Mouse (Mus musculus): Measurements from ENCODE around the gene Nipal4. TPM values are rescaled to one million over a fixed set of nuclear protein-coding genes. Genes with fewer than 3 reads are reported as not detected.

The Nipal4 gene
- total and polyA plus RNA-seq, 3 experiments, result not detected

- DNase-seq (ENCODE audit: low spot score) (no peak), ATAC-seq (ENCODE audit: extremely low read depth, insufficient number of reproducible peaks, low FRiP score, poor library complexity, severe bottlenecking) (no peak)
- H3K27me3 ChIP-seq (ENCODE audit: insufficient read depth, low read length), result peaks cover 6% of the 10 kb centered on the region; the same call in 1 of the 2 replicates
- TF ChIP-seq TAL1 (conservative IDR thresholded peaks at IDR 0.05; ENCODE audit: low read depth, low read length) (no peak), GATA2 (IDR thresholded peaks at IDR 0.05; ENCODE audit: borderline replicate concordance, low read depth, low read length) (no peak), CTCF (IDR thresholded peaks at IDR 0.05; ENCODE audit: low read depth, low read length) (no peak), POLR2AphosphoS5 (IDR thresholded peaks at IDR 0.05; ENCODE audit: insufficient replicate concordance, low read depth, low read length) (no peak), GATA1 (IDR thresholded peaks at IDR 0.05; ENCODE audit: borderline replicate concordance, low read length) (no peak)
- no peaks in the 10 kb centered on the region for H3K36me3 ChIP-seq (replicated peaks)
- no peaks in the 10 kb centered on the region for H3K4me1 ChIP-seq (ENCODE audit: insufficient read depth, low read depth, low read length)
- H3K4me3 ChIP-seq (ENCODE audit: low read depth, low read length), result no peak overlapping the region
- H3K9me3 ChIP-seq (replicated peaks), result no peaks in the 10 kb centered on the region
Measured at GRCm38 (mm10) chr11:46123328-46123866, 42.9 kb downstream of the Nipal4 start.

- Histone ChIP-seq H3K4me1 (ENCODE audit: insufficient read depth, low read depth, low read length) (no peaks in the 10 kb centered on the region), H3K36me3 (replicated peaks) (no peaks in the 10 kb centered on the region), H3K9me3 (replicated peaks) (no peaks in the 10 kb centered on the region), H3K4me3 (ENCODE audit: low read depth, low read length) (no peak overlapping the region), H3K27me3 (ENCODE audit: insufficient read depth, low read length) (peaks cover 6% of the 10 kb centered on the region; the same call in 1 of the 2 replicates)
- TF ChIP-seq TAL1 (conservative IDR thresholded peaks at IDR 0.05; ENCODE audit: low read depth, low read length) (no peak), GATA2 (IDR thresholded peaks at IDR 0.05; ENCODE audit: borderline replicate concordance, low read depth, low read length) (no peak), GATA1 (IDR thresholded peaks at IDR 0.05; ENCODE audit: borderline replicate concordance, low read length) (no peak), CTCF (IDR thresholded peaks at IDR 0.05; ENCODE audit: low read depth, low read length) (no peak), POLR2AphosphoS5 (IDR thresholded peaks at IDR 0.05; ENCODE audit: insufficient replicate concordance, low read depth, low read length) (no peak)
- ATAC-seq (ENCODE audit: extremely low read depth, insufficient number of reproducible peaks, low FRiP score, poor library complexity, severe bottlenecking), result no peak
- no peak for DNase-seq (ENCODE audit: low spot score)
Measured at GRCm38 (mm10) chr11:46122875-46123274, 43.4 kb downstream of the Nipal4 start.

GRCm38 (mm10) chr11:46121666-46122065 lies 44.6 kb downstream of the Nipal4 start:
- H3K27me3 ChIP-seq (ENCODE audit: insufficient read depth, low read length), result peaks cover 6% of the 10 kb centered on the region; the same call in 1 of the 2 replicates
- ATAC-seq (ENCODE audit: extremely low read depth, insufficient number of reproducible peaks, low FRiP score, poor library complexity, severe bottlenecking) (no peak), DNase-seq (ENCODE audit: low spot score) (no peak)
- no peak overlapping the region for H3K4me3 ChIP-seq (ENCODE audit: low read depth, low read length)
- H3K4me1 ChIP-seq (ENCODE audit: insufficient read depth, low read depth, low read length), result no peaks in the 10 kb centered on the region
- no peaks in the 10 kb centered on the region for H3K36me3 ChIP-seq (replicated peaks)
- H3K9me3 ChIP-seq (replicated peaks), result no peaks in the 10 kb centered on the region
- TF ChIP-seq CTCF (IDR thresholded peaks at IDR 0.05; ENCODE audit: low read depth, low read length) (no peak), POLR2AphosphoS5 (IDR thresholded peaks at IDR 0.05; ENCODE audit: insufficient replicate concordance, low read depth, low read length) (no peak), GATA1 (IDR thresholded peaks at IDR 0.05; ENCODE audit: borderline replicate concordance, low read length) (no peak), GATA2 (IDR thresholded peaks at IDR 0.05; ENCODE audit: borderline replicate concordance, low read depth, low read length) (no peak), TAL1 (conservative IDR thresholded peaks at IDR 0.05; ENCODE audit: low read depth, low read length) (no peak)

GRCm38 (mm10) chr11:46120084-46120483 lies 46.2 kb downstream of the Nipal4 start:
- ATAC-seq (ENCODE audit: extremely low read depth, insufficient number of reproducible peaks, low FRiP score, poor library complexity, severe bottlenecking) (no peak), DNase-seq (ENCODE audit: low spot score) (no peak)
- TF ChIP-seq TAL1 (conservative IDR thresholded peaks at IDR 0.05; ENCODE audit: low read depth, low read length) (no peak), GATA1 (IDR thresholded peaks at IDR 0.05; ENCODE audit: borderline replicate concordance, low read length) (no peak), GATA2 (IDR thresholded peaks at IDR 0.05; ENCODE audit: borderline replicate concordance, low read depth, low read length) (no peak), CTCF (IDR thresholded peaks at IDR 0.05; ENCODE audit: low read depth, low read length) (no peak), POLR2AphosphoS5 (IDR thresholded peaks at IDR 0.05; ENCODE audit: insufficient replicate concordance, low read depth, low read length) (no peak)
- H3K27me3 ChIP-seq (ENCODE audit: insufficient read depth, low read length), result peaks cover 6% of the 10 kb centered on the region; the same call in 1 of the 2 replicates
- H3K9me3 ChIP-seq (replicated peaks), result no peaks in the 10 kb centered on the region
- H3K36me3 ChIP-seq (replicated peaks), result no peaks in the 10 kb centered on the region
- no peak overlapping the region for H3K4me3 ChIP-seq (ENCODE audit: low read depth, low read length)
- H3K4me1 ChIP-seq (ENCODE audit: insufficient read depth, low read depth, low read length), result no peaks in the 10 kb centered on the region

- DNase-seq (ENCODE audit: low spot score) (no peak), ATAC-seq (ENCODE audit: extremely low read depth, insufficient number of reproducible peaks, low FRiP score, poor library complexity, severe bottlenecking) (no peak)
- no peaks in the 10 kb centered on the region for H3K36me3 ChIP-seq (replicated peaks)
- H3K4me3 ChIP-seq (ENCODE audit: low read depth, low read length), result no peak overlapping the region
- no peaks in the 10 kb centered on the region for H3K9me3 ChIP-seq (replicated peaks)
- H3K4me1 ChIP-seq (ENCODE audit: insufficient read depth, low read depth, low read length), result no peaks in the 10 kb centered on the region
- H3K27me3 ChIP-seq (ENCODE audit: insufficient read depth, low read length), result peaks cover 6% of the 10 kb centered on the region; the same call in 1 of the 2 replicates
- no peak for TF ChIP-seq GATA2 (IDR thresholded peaks at IDR 0.05; ENCODE audit: borderline replicate concordance, low read depth, low read length)
- TF ChIP-seq GATA1 (IDR thresholded peaks at IDR 0.05; ENCODE audit: borderline replicate concordance, low read length), result no peak
- no peak for TF ChIP-seq CTCF (IDR thresholded peaks at IDR 0.05; ENCODE audit: low read depth, low read length)
- no peak for TF ChIP-seq POLR2AphosphoS5 (IDR thresholded peaks at IDR 0.05; ENCODE audit: insufficient replicate concordance, low read depth, low read length)
- TF ChIP-seq TAL1 (conservative IDR thresholded peaks at IDR 0.05; ENCODE audit: low read depth, low read length), result no peak
Measured at GRCm38 (mm10) chr11:46119624-46120023, 46.7 kb downstream of the Nipal4 start.

- no peaks in the 10 kb centered on the region for H3K4me1 ChIP-seq (ENCODE audit: insufficient read depth, low read depth, low read length)
- no peak overlapping the region for H3K4me3 ChIP-seq (ENCODE audit: low read depth, low read length)
- ATAC-seq (ENCODE audit: extremely low read depth, insufficient number of reproducible peaks, low FRiP score, poor library complexity, severe bottlenecking), result no peak
- no peak for TF ChIP-seq GATA2 (IDR thresholded peaks at IDR 0.05; ENCODE audit: borderline replicate concordance, low read depth, low read length)
- TF ChIP-seq CTCF (IDR thresholded peaks at IDR 0.05; ENCODE audit: low read depth, low read length), result no peak
- TF ChIP-seq TAL1 (conservative IDR thresholded peaks at IDR 0.05; ENCODE audit: low read depth, low read length), result no peak
- no peak for TF ChIP-seq GATA1 (IDR thresholded peaks at IDR 0.05; ENCODE audit: borderline replicate concordance, low read length)
- no peak for TF ChIP-seq POLR2AphosphoS5 (IDR thresholded peaks at IDR 0.05; ENCODE audit: insufficient replicate concordance, low read depth, low read length)
- DNase-seq (ENCODE audit: low spot score), result no peak
- H3K36me3 ChIP-seq (replicated peaks), result no peaks in the 10 kb centered on the region
- H3K9me3 ChIP-seq (replicated peaks), result no peaks in the 10 kb centered on the region
- H3K27me3 ChIP-seq (ENCODE audit: insufficient read depth, low read length), result no peaks in the 10 kb centered on the region
Measured at GRCm38 (mm10) chr11:46116510-46116909, 49.8 kb downstream of the Nipal4 start.

Data from G1E (cell line).